In genomic region chr12:31265005-31265721, GRCm38 (mm10) we compare ENCODE assay signal across 8 mouse cellular contexts. TPM values are rescaled to one million over a fixed set of nuclear protein-coding genes. Genes with fewer than 3 reads are reported as not detected.
A peak's percentile ranks its signal among the peaks of the same experiment; 100 is the strongest.
DNase-seq lines count a peak whose midpoint lies in the region; ATAC-seq and TF ChIP-seq lines count a peak whose summit lies in the region.

TSS of gene Lamb1 (plus strand) at chr12:31265234.

- peak within 1 kb of the TSS; percentile 71 for H3K9ac ChIP-seq in hindbrain, embryonic 13.5 days

- peaks cover 38% of the 10 kb centered on the region for H3K27me3 ChIP-seq in E14TG2a.4 (ENCODE audit: insufficient read depth, low read length)
- H3K27me3 ChIP-seq in hindbrain, embryonic 13.5 days: peaks cover 69% of the 10 kb centered on the region

- peaks cover 82% of the 10 kb centered on the region for H3K4me1 ChIP-seq in E14TG2a.4 (replicated peaks; ENCODE audit: low read depth, low read length)
- H3K4me1 ChIP-seq in hindbrain, embryonic 13.5 days (replicated peaks): peaks cover 25% of the 10 kb centered on the region

- no peak for TF ChIP-seq CTCF in E14TG2a.4 (conservative IDR thresholded peaks at IDR 0.05; ENCODE audit: low read length)

- H3K27ac ChIP-seq in hindbrain, embryonic 13.5 days: no peak within 1 kb of the TSS; the same call in 1 of the 2 replicates

- peak within 1 kb of the TSS; percentile 87 for H3K4me3 ChIP-seq in E14TG2a.4 (replicated peaks; ENCODE audit: low read length)
- H3K4me3 ChIP-seq in hindbrain, embryonic 13.5 days: peak within 1 kb of the TSS; percentile 51

- peaks cover 34% of the 10 kb centered on the region for H3K36me3 ChIP-seq in E14TG2a.4 (ENCODE audit: insufficient read depth, low read length)
- H3K36me3 ChIP-seq in hindbrain, embryonic 13.5 days: no peaks in the 10 kb centered on the region

- peak; percentile 49 for ATAC-seq in hindbrain, embryonic 13.5 days (ENCODE audit: low FRiP score)

- 0% methylated on average over 38 of the region's 39 CpGs for WGBS in hindbrain, embryonic 13.5 days

- peak within 1 kb of the TSS; percentile 88 for H3K4me2 ChIP-seq in hindbrain, embryonic 13.5 days

- peak; percentile 90 for DNase-seq in adrenal gland, postnatal 10 days
- DNase-seq in gastrocnemius, adult 18-20 months (ENCODE audit: low spot score): peak; percentile 63
- DNase-seq in left cerebral cortex, adult 8-10 months (ENCODE audit: low spot score in 2 of 2): peak in 1 of 2 experiments; percentile 14
- DNase-seq in lung, postnatal 36 days: peak; percentile 58
- peak; percentile 36 for DNase-seq in skeletal muscle tissue, adult 2 months (ENCODE audit: low read depth, low spot score)
- DNase-seq in thymus, postnatal 14 days: no peak

- H3K9me3 ChIP-seq in E14TG2a.4 (ENCODE audit: low read length): no peaks in the 10 kb centered on the region
- H3K9me3 ChIP-seq in hindbrain, embryonic 13.5 days: no peaks in the 10 kb centered on the region

RNA-seq across cellular contexts. Expression of gene Lamb1, which starts in this region (rescaled TPM):
- 100 to 1,000 TPM; 147 to 165 TPM for total RNA-seq in adrenal gland, postnatal 10 days (2021)
- total RNA-seq in gastrocnemius, adult 18-20 months (2021): 10 to 100 TPM; 10.8 to 13.2 TPM
- polyA plus RNA-seq in hindbrain, embryonic 13.5 days (2015; fragmentation: Nextera tagmentation; extraction: Ambion mirVana): 20.7 and 22.9 TPM in 2 replicates
- 10 to 100 TPM; 15.4 to 17.6 (median 16.8) TPM for total RNA-seq in left cerebral cortex, adult 8-10 months (2022)

Comparison
In these comparisons a context has a peak if more than half of its experiments do, and no peak if none do; other contexts are left out.
1. RNA of gene Lamb1 (total RNA-seq): 147 to 165 TPM in adrenal gland, postnatal 10 days; 15.4 to 17.6 TPM in left cerebral cortex, adult 8-10 months and 10.8 to 13.2 TPM in gastrocnemius, adult 18-20 months; every median in the first group is over 4 times any median in the second.